Mouse (Mus musculus): ENCODE measurements around the gene Dalrd3.

DNA sequence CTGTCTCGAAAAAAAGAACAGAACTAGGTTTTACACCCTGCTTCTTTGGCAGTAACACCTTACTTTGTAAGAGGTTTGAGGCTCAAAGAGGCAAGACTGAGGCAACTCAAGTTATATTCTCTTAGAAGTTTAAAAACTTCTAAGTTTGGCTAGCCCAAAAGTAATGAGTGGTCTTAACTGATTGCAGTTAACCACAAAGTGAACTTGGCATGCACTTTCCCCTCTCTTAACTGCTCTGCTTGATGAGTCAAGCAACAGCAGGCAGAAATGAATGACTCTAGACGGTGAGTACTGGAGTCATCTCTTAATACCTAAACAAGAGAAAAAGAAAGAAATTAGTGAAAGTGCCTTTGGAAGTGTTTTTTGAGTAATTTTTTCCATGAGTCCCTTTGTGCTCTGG, 48.1 kb upstream of the Dalrd3 start:
- TF ChIP-seq CTCF (IDR thresholded peaks at IDR 0.05; ENCODE audit: low read depth): no peak
- no peak for TF ChIP-seq EP300 (IDR thresholded peaks at IDR 0.05; ENCODE audit: low read depth)

Data from heart, postnatal 0 days (tissue).